Mouse (Mus musculus) heart, postnatal 14 days (tissue): Measurements from ENCODE around the gene Akap8l. TPM values are rescaled to one million over a fixed set of nuclear protein-coding genes. Genes with fewer than 3 reads are reported as not detected.

Source experiments
- DNase-seq, 2 experiments: peaks; one replicate each; pipeline ENCODE4 v3.0.0; 2021 to 2022
- intact Hi-C: fragments of 180-260 bp; cut with DNase I; formaldehyde crosslinking; loops from one replicate; pipeline ENCODE4 v1.15.1; 2025
- total RNA-seq, 2 experiments: library from RNA; stranded (reverse); gene quantifications; 2 replicates each; pipeline ENCODE4 v1.2.3; 2021

Akap8l gene
- total RNA-seq, 2 experiments from 2014 or later: 49.2 to 57.1 TPM

GRCm38 (mm10) chr17:32321836-32322235 is 28.6 kb downstream of the Akap8l start:
- intact Hi-C loops: loop anchor here (2.0 kb wide), 1 partner anchor 37 kb away; the partner anchor contains the start of gene Brd4
- DNase-seq: peak in 1 of 2 experiments; percentile 8

DNA sequence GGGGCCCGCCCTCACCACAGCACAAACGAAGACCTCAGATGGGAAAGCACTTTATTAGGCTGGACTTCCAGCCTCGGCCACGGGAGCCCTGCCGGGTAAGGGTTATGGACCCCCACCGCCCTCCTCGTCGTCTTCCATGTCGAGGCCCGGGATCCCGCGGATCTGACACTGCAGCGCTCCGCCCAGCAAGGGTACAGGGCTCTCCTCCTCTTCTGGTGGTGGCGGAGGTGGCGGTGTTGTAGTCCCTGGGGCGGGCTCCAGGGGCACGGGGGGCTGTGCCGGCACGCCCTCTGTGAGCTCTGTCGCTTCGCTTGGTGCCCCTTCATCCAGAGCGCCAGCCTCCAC is 29.0 kb downstream of the Akap8l start:
- DNase-seq: no peak
- intact Hi-C loops: loop anchor here (2.0 kb wide), 1 partner anchor 37 kb away; the partner anchor contains the start of gene Brd4

DNA sequence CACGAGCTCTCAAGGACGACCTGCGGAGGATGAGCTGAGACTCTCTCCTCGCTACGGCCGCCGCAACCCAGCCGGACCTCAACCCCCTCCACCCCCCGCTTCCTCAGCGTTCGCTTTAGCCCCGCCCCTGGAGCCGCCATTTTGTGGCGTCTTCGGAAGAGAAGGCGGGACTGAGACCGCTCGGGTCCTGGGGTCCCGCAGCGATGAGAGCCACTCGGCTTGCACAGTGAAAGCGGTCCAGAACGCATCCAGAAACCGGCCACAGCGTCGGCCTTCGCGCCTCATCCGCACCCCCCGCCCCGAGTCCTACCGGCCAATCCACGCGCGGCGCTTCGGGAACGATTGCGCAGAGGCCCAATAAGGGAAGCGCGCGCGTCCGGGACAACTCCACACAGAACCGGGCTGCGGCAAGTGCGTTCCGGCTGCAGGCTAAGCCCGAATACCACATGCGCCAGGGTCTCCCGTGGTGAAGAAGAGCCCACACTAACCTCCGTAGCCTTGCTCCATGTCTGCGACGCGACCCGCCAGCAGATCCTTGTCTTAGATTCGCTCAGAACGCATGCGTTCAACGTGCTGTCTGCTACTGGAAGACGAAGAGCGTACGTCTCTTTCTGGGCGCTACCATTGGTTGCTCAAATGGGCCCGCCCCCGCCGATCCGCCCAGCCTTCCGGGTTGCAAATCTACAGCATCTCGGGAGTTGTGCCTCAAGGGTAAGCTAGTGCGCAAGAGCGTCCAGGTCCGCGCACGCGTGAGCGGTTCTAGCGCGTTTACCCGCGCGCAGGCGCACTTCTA is 29.6 kb downstream of the Akap8l start, which contains the start of gene Akap8:
Gene Akap8 (minus strand): TSS at position 642 of the 793 bp plus-strand sequence.
- peak; percentile 96 to 97 for DNase-seq
- intact Hi-C loops: loop anchor here (2.0 kb wide), 1 partner anchor 36 kb away; the partner anchor contains the start of gene Brd4

DNA sequence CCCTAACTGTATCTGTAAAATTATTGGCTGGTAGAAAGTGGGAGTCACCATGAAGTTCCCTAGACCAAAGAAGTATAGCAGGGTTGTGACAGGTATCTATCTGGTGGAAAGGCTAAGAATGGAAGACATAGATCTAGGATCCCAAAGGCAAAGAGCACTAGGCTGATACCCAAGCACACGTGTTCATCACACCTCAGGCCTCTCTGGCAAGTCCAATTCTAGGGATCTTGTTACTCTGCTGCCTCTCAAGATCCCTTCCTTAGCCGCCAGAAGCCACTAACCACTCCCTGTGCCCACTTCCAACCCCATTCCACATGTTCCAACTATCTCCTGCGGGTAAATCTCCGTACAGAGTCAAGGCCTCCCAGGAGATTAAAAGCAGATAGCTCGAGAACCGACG is 30.5 kb downstream of the Akap8l start:
- no peak for DNase-seq
- intact Hi-C loops: loop anchor here (2.0 kb wide), 1 partner anchor 35 kb away; the partner anchor contains the start of gene Brd4

GRCm38 (mm10) chr17:32317708-32318107 is 32.7 kb downstream of the Akap8l start:
- intact Hi-C loops: no loop called here
- DNase-seq: no peak

DNA sequence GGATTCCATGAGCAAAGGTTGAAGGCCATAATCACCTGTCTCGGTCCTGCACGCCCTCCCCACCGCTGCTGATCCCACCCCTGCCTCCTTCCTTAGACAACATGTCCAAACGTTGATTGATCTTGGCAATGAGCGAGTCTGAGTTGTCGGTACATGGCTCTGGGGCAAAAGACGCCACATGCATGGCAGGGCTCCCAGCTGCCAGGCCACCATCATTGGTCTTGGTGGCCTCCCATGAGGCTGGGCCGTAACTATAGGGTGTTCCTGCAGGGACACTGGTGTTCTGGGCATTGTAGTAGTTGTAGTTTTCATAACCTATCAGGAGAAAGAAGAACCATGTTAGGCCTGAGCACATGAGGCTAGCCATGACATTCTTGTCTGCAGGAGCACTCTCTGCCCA is 33.4 kb downstream of the Akap8l start:
- intact Hi-C loops: no loop called here
- DNase-seq: no peak

GRCm38 (mm10) chr17:32315560-32315959 is 34.8 kb downstream of the Akap8l start:
- intact Hi-C loops: no loop called here
- DNase-seq: no peak

DNA sequence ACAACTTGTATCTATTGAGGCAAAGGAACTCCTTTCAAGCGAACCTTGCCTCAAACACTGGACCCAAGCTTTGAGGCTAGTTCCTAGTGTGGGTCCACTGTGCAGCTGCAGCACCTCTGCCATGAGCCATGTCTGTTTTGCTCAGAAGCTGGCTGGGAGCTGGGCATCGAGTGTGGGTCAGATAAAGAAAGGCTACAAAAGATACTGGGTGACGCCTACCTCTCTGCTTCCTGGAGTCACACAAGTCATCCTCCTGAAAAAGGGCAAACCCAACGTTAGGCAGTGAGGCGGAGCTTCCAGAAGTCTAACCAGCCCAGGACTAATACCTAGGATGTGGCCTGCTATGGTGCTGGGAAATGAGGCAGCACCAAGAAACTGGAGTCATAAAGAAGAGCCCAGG is 36.5 kb downstream of the Akap8l start:
- intact Hi-C loops: loop anchor here (2.0 kb wide), 1 partner anchor 265 kb away; no protein-coding TSS in a partner anchor

DNA sequence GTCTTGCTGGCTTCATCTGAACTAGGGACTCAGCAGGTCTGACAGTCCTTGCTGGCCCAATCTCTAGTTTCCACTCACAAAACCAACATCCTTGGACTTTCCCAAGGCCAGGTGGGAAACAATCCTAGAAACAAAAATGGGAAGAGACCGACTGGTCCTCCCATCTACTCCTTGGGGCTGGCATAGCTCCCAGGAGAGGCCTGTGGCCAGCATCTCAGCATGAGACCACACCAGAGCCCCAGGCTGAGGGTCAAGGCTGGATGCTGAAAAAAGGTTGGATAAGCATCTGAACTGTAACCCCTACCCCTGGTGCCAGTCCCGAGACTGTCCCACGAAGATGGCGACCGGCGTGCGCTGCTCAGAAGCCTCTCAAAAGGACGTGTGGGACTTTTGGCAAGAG is 37.6 kb downstream of the Akap8l start:
- no peak for DNase-seq
- intact Hi-C loops: loop anchor here (2.0 kb wide), 1 partner anchor 264 kb away; no protein-coding TSS in a partner anchor

More for the DNA sequence above, 36.5 kb downstream of the Akap8l start:
- no peak for DNase-seq

GRCm38 (mm10) chr17:32307963-32308362 is 42.4 kb downstream of the Akap8l start:
- intact Hi-C loops: no loop called here
- no peak for DNase-seq

- intact Hi-C loops: no loop called here
- DNase-seq: no peak
Measured at GRCm38 (mm10) chr17:32298125-32298524, 52.3 kb downstream of the Akap8l start.

- no peak for DNase-seq
- intact Hi-C loops: no loop called here
Measured at GRCm38 (mm10) chr17:32295901-32296300, 54.5 kb downstream of the Akap8l start.

- no peak for DNase-seq
- intact Hi-C loops: no loop called here
Measured at GRCm38 (mm10) chr17:32295160-32295559, 55.2 kb downstream of the Akap8l start.

DNA sequence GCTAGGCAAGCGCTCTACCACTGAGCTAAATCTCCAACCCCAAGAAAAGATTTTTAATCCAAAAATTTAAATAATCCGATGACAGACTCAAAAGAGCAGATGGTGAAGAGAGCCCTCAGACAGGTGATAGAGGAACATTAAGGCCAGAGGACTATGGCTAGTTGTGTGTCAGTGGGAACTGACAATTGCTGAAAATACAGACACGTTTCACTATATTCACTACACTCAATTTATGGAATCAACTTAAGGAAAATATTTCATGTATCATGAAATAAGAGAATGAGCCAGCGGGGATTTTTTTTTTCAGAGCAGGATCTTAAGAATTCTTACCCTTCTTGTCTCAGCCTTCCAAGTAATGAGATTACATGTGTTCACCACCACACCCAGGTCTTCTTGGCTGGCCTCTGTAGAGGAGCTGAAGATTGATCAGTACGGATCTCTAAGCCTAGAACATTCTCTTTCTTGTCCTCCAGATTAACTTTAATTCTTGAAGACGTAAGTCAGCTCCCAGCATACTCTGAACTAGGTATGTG is 65.2 kb downstream of the Akap8l start:
- intact Hi-C loops: loop anchor here (2.0 kb wide), 1 partner anchor 36 kb away; the partner anchor contains the start of gene Akap8
- no peak for DNase-seq

DNA sequence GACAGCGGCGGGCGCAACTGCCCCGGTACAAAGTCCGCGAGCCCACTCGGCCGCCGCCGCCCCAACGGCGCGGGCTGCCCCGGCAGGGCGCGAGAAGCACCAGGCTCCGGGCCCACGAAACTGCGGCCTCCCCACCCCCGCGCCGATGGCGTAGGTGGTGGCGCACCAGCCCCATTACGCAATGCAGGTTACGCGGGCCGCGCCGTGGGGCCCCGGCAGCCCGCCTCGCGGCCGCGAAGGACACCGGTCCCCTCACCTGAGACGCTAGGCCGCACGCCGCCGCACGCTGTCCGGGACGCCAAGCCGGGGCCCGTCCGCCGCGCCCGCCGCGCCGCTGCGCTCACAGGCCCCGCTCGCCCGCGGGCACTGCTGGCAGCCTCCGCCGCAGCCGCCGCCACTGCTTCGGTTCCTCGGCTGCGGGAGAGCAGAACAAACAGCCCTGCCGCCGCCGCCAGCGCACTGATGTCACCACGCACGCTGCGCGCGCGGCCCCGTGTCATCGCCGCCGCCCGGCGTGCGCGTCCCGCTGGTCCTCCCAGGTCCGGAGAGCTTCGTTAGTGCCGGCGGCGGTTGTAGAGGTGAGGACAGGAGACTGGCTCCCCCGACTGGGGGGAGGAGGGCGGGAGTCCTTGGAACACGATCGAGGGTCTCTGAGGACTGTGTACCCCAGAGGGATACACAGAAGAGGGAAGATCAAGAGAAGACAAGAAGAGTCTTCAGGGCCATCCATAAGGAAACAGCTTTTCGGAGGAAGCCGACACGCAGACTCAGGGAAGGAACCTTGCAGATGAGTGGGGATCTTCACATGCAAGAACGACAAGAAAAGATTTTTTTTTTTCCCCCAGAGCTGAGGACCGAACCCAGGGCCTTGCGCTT is 65.9 kb downstream of the Akap8l start, which contains the start of gene Brd4:
Gene Brd4 (minus strand): TSS at position 461 of the 876 bp plus-strand sequence.
- DNase-seq: peak; percentile 94 to 95
- intact Hi-C loops: loop anchor here (2.0 to 5.0 kb wide), 3 partner anchors 36 to 62 kb away; partner anchors contain the start of gene Akap8

GRCm38 (mm10) chr17:32283771-32284221 is 66.6 kb downstream of the Akap8l start:
- intact Hi-C loops: loop anchor here (2.0 to 5.0 kb wide), 3 partner anchors 37 to 61 kb away; partner anchors contain the start of gene Akap8
- DNase-seq: peak; percentile 58 to 71

DNA sequence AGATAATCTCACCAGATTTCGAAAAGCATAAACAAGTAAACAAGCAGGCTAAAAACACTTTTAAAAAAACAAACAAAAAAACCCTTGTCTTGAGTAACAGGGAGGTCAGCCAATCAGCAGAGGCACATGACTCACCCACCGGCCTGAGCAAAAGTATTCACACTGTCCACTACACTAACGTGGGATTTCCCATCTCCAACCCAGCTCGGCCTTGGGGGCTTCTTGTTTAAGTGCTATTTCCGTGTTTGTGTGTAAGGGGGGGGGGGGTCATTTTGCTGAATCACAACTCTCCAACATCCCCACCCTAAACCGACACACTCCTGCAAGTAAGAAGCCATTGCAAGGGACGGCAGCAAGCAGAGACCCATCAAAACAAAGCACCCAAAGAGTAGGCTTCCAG is 67.1 kb downstream of the Akap8l start:
- intact Hi-C loops: loop anchor here (5.0 kb wide), 2 partner anchors 46 to 61 kb away; no protein-coding TSS in a partner anchor
- DNase-seq: peak in 1 of 2 experiments; percentile 35

DNA sequence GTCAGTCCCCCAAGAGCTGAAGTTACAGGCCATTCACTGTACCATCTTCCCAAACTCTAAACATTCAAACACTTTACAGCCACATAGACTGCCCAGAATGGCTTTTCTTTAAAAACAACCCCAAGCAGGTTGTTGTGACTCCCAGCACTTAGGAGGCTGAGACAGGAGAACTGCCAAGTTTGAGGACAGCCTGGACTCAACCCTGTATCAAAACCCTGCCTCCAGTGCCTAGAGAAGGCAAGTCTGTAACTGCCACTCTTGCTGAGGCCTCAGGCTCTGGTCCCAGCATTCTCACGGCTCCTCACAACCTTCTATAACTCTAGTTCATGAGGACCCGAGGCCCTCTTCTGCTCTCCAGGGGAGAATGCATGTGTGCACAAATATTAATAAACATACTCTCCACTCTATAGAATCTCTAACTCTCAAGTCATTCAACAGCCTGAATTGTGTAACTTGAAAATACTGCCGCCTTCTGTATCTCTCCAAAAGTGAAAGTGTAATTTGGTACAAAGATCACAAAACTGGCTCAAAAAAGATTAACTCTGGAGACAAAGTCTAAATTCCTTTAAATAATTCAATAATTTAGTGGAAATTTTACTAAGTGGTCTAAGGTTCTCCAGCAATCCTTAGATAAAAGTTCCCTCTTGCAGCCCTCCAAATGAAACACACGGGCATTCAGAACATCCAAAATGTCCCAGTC is 68.6 kb downstream of the Akap8l start:
- intact Hi-C loops: loop anchor here (5.0 kb wide), 2 partner anchors 44 to 59 kb away; no protein-coding TSS in a partner anchor
- DNase-seq: no peak

- intact Hi-C loops: loop anchor here (5.0 kb wide), 2 partner anchors 44 to 59 kb away; no protein-coding TSS in a partner anchor
- no peak for DNase-seq
Measured at GRCm38 (mm10) chr17:32281126-32281525, 69.3 kb downstream of the Akap8l start.
